Mouse (Mus musculus): ENCODE measurements around the gene Defa37. TPM values are rescaled to one million over a fixed set of nuclear protein-coding genes. Genes with fewer than 3 reads are reported as not detected.
"Not testable (repeated sequence)": the region's sequence is repeated elsewhere in the genome, so short reads cannot be mapped to it uniquely, and the experiment has no call there.

The Defa37 gene
- polyA plus RNA-seq (2014; fragmentation: Nextera tagmentation; extraction: Ambion mirVana) = not detected in 2 replicates

DNA sequence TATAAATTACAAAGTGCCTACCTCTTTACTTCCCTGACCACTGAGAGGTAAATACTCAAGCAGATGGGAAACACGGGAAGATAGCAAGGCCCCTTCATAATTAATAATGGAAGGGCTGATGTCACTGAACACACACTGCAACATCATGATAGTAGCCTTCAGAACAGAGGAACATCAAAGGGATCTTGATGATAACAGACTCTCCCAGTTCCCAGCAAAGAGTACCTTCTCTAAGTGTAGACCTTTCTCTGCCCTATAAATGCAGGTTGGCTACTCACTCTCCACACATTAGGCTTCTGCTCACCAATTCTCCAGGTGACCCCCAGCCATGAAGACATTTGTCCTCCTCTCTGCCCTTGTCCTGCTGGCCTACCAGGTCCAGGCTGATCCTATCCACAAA lies at the start of gene Defa37:
Defa37 (plus strand) TSS at position 301 of the 400 bp plus-strand sequence.
- not testable (repeated sequence) for H3K4me3 ChIP-seq (ENCODE audit: low read depth, low read length); DNase-seq (ENCODE audit: low spot score); H3K9ac ChIP-seq (ENCODE audit: low read length); H3K27me3 ChIP-seq (ENCODE audit: control insufficient read depth, insufficient read depth, low read length); H3K27ac ChIP-seq (ENCODE audit: low read depth, low read length); H3K36me3 ChIP-seq (ENCODE audit: control insufficient read depth, insufficient read depth, low read length); H3K4me2 ChIP-seq (ENCODE audit: low read depth); H3K4me1 ChIP-seq (ENCODE audit: control insufficient read depth, insufficient read depth, low read length); ATAC-seq (ENCODE audit: insufficient read depth, low FRiP score, low TSS enrichment); H3K9me3 ChIP-seq (ENCODE audit: control insufficient read depth, low read length)
- WGBS = no CpG with 5 or more reads among the region's 1 CpGs

DNA sequence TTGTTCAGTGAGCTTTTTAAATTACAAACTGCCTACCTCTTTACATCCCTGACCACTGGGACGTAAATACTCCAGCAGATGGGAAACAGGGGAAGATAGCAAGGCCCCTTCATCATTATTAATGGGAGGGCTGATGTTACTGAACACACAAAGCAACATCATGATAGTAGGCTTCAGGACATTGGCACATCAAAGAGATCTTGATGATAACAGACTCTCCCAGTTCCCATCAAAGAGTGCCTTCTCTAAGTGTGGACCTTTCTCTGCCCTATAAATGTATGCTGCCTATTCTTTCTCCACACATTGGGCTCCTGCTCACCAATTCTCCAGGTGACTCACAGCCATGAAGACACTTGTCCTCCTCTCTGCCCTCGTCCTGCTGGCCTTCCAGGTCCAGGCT lies 36.5 kb upstream of the Defa37 start, which contains the start of gene Defa32:
Defa32 (plus strand) TSS at position 301 of the 400 bp plus-strand sequence.
- not testable (repeated sequence) for H3K27ac ChIP-seq (ENCODE audit: low read depth, low read length); H3K9me3 ChIP-seq (ENCODE audit: control insufficient read depth, low read length); ATAC-seq (ENCODE audit: insufficient read depth, low FRiP score, low TSS enrichment); DNase-seq (ENCODE audit: low spot score); H3K36me3 ChIP-seq (ENCODE audit: control insufficient read depth, insufficient read depth, low read length); H3K4me3 ChIP-seq (ENCODE audit: low read depth, low read length); H3K27me3 ChIP-seq (ENCODE audit: control insufficient read depth, insufficient read depth, low read length); H3K4me1 ChIP-seq (ENCODE audit: control insufficient read depth, insufficient read depth, low read length); H3K9ac ChIP-seq (ENCODE audit: low read length); H3K4me2 ChIP-seq (ENCODE audit: low read depth)
- WGBS = no CpG with 5 or more reads among the region's 2 CpGs

DNA sequence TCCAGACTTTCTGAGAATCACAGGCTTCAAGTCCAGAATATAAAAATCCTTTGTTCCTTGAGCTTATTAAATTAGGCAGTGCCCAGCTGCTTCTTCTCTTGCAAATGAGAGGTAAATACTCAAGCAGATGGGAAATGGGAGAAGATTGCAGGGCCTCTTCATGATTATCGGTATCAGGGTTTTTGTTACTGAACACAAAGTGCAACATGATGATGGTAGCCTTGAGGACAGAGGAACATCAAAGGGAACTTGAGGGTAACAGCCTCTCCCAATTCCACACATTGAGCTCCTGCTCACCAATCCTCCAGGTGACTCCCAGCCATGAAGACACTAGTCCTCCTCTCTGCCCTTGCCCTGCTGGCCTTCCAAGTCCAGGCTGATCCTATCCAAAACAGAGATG lies 17.5 kb downstream of the Defa37 start, which contains the start of gene Defa28:
Defa28 (plus strand) TSS at position 301 of the 400 bp plus-strand sequence.
- H3K4me1 ChIP-seq (ENCODE audit: control insufficient read depth, insufficient read depth, low read length); H3K9me3 ChIP-seq (ENCODE audit: control insufficient read depth, low read length); H3K9ac ChIP-seq (ENCODE audit: low read length); H3K36me3 ChIP-seq (ENCODE audit: control insufficient read depth, insufficient read depth, low read length); H3K4me2 ChIP-seq (ENCODE audit: low read depth); H3K4me3 ChIP-seq (ENCODE audit: low read depth, low read length); H3K27me3 ChIP-seq (ENCODE audit: control insufficient read depth, insufficient read depth, low read length); ATAC-seq (ENCODE audit: insufficient read depth, low FRiP score, low TSS enrichment); H3K27ac ChIP-seq (ENCODE audit: low read depth, low read length); DNase-seq (ENCODE audit: low spot score): not testable (repeated sequence)
- WGBS = no CpG with 5 or more reads among the region's 1 CpGs

DNA sequence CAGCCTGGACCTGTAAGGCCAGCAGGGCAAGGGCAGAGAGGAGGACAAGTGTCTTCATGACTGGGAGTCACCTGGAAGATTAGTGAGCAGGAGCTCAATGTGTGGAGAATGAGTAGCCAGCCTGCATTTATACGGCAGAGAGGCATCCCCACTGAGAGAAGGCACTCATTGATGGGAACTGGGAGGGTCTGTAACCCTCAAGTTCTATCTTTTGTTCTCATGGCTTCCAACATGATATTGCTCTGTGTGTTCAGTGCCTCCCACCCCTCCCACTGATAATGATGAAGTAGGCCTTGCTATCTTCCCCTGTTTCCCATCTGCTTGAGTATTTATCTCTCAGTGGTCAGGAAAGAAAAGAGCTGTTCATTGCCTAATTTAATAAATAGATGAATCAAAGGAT lies 29.2 kb downstream of the Defa37 start, which contains the start of gene Gm7861:
Gm7861 (minus strand) TSS at position 101 of the 400 bp plus-strand sequence.
- H3K4me2 ChIP-seq (ENCODE audit: low read depth); H3K27me3 ChIP-seq (ENCODE audit: control insufficient read depth, insufficient read depth, low read length); H3K9ac ChIP-seq (ENCODE audit: low read length); H3K27ac ChIP-seq (ENCODE audit: low read depth, low read length); DNase-seq (ENCODE audit: low spot score); H3K4me1 ChIP-seq (ENCODE audit: control insufficient read depth, insufficient read depth, low read length); H3K36me3 ChIP-seq (ENCODE audit: control insufficient read depth, insufficient read depth, low read length); H3K9me3 ChIP-seq (ENCODE audit: control insufficient read depth, low read length); ATAC-seq (ENCODE audit: insufficient read depth, low FRiP score, low TSS enrichment); H3K4me3 ChIP-seq (ENCODE audit: low read depth, low read length): not testable (repeated sequence)
- no CpG with 5 or more reads among the region's 1 CpGs for WGBS

Other genes starting within 250 kb of the Defa37 start
- gene Defa27, start 249.8 kb upstream of the Defa37 start, polyA plus RNA-seq (2014; fragmentation: Nextera tagmentation; extraction: Ambion mirVana) = not detected in 2 replicates
- gene Defa29, start 238.4 kb upstream of the Defa37 start, polyA plus RNA-seq (2014; fragmentation: Nextera tagmentation; extraction: Ambion mirVana) = not detected in 2 replicates
- gene Defa2, start 186.9 kb upstream of the Defa37 start, polyA plus RNA-seq (2014; fragmentation: Nextera tagmentation; extraction: Ambion mirVana) = not detected in 2 replicates
- gene Defa33, start 173.6 kb upstream of the Defa37 start, polyA plus RNA-seq (2014; fragmentation: Nextera tagmentation; extraction: Ambion mirVana) = not detected in 2 replicates
- not detected in 2 replicates for gene Defa36, start 138.0 kb upstream of the Defa37 start, polyA plus RNA-seq (2014; fragmentation: Nextera tagmentation; extraction: Ambion mirVana)
- not detected in 2 replicates for gene Gm7849, start 108.8 kb upstream of the Defa37 start, polyA plus RNA-seq (2014; fragmentation: Nextera tagmentation; extraction: Ambion mirVana)
- not detected in 2 replicates for gene Defa20, start 56.1 kb upstream of the Defa37 start, polyA plus RNA-seq (2014; fragmentation: Nextera tagmentation; extraction: Ambion mirVana)
- gene Defa32, start 36.4 kb upstream of the Defa37 start, polyA plus RNA-seq (2014; fragmentation: Nextera tagmentation; extraction: Ambion mirVana) = not detected in 2 replicates
- gene Defa28, start 17.6 kb downstream of the Defa37 start, polyA plus RNA-seq (2014; fragmentation: Nextera tagmentation; extraction: Ambion mirVana) = not detected in 2 replicates
- not detected in 2 replicates for gene Gm7861, start 29.1 kb downstream of the Defa37 start, polyA plus RNA-seq (2014; fragmentation: Nextera tagmentation; extraction: Ambion mirVana)
- gene Defa26, start 52.8 kb downstream of the Defa37 start, polyA plus RNA-seq (2014; fragmentation: Nextera tagmentation; extraction: Ambion mirVana) = not detected in 2 replicates
- gene Defa17, start 90.4 kb downstream of the Defa37 start, polyA plus RNA-seq (2014; fragmentation: Nextera tagmentation; extraction: Ambion mirVana) = not detected in 2 replicates
- not detected in 2 replicates for gene Defa34, start 100.4 kb downstream of the Defa37 start, polyA plus RNA-seq (2014; fragmentation: Nextera tagmentation; extraction: Ambion mirVana)
- gene AY761184, start 138.3 kb downstream of the Defa37 start, polyA plus RNA-seq (2014; fragmentation: Nextera tagmentation; extraction: Ambion mirVana) = not detected in 2 replicates
- not detected in 2 replicates for gene Defa24, start 169.1 kb downstream of the Defa37 start, polyA plus RNA-seq (2014; fragmentation: Nextera tagmentation; extraction: Ambion mirVana)